Mouse (Mus musculus) lung, postnatal 0 days (tissue): ENCODE data around the gene Stard8.

Source experiments
- CTCF ChIP-seq: IDR thresholded peaks from 2 replicates; pipeline ENCODE4 v1.5.1; 2016; ENCODE audit warnings: antibody characterized with exemption, mild to moderate bottlenecking
- EP300 ChIP-seq: IDR thresholded peaks from 2 replicates; pipeline ENCODE4 v1.6.1; 2016; ENCODE audit warnings: antibody characterized with exemption, mild to moderate bottlenecking, control low read depth

- TF ChIP-seq EP300 = no peak
- no peak for TF ChIP-seq CTCF
These were observed 40.7 kb downstream of the Stard8 start for GRCm38 (mm10) chrX:99043739-99044138.
